Mouse (Mus musculus) retina, embryonic 14.5 days (tissue): ENCODE data around the gene Vgf.

ENCODE experiments used
- DNase-seq: peaks from one replicate; pipeline ENCODE4 v3.0.0-alpha.2; 2015; ENCODE audit warnings: low spot score

Gene Vgf

DNA sequence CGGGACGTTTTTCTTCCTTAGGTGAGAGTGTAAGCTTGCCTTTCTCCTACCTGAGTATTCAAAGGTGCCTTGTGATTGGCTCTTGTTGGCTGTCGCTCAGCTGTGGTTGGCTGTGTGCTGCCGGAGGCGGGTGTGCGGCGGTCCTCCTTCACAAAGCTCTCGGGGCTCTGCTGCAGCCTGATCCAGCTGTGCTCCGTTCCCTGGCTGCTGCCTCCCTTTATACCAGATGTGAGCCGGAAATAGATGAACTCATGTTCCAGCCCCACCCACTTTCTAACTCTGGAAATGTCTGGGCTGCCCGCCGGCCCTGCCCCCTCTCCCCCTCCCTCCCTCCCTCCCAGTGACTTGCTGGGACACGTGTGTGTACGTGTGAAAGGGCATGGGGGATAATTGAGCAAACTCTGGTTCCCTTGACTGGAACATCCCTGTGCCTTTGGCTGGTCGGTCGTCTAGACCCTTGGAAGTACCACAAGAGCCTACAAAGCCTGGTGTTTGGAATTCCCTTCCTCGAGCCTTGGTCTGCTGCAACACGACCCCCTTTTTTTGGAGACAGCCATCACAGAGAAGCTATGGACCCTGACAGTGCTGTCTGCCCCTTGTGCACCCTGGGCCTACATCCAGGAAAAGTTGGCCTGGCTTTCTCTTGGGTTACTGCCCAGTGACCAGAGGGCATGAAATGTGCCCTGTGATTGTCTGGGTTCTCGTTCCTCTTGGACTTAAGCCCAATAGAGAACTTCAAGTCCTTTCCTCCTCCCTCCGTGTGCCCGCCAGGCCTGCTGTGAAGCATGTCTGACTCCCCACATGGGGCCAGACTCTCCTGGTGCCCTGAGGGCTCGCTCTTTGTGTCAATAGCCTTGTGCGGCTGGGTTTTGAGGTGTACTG lies 46.1 kb downstream of the Vgf start, which contains the start of gene Serpine1:
TSS of gene Serpine1 (minus strand) at position 190 of the 882 bp plus-strand sequence.
- DNase-seq, result peak; percentile 46

GRCm38 (mm10) chr5:137073141-137073540 lies 46.9 kb downstream of the Vgf start:
- DNase-seq, result no peak

GRCm38 (mm10) chr5:137074191-137074651 lies 48.0 kb downstream of the Vgf start:
- DNase-seq, result no peak

GRCm38 (mm10) chr5:137075726-137076125 lies 49.5 kb downstream of the Vgf start:
- DNase-seq, result no peak

GRCm38 (mm10) chr5:137076191-137076930 lies 50.2 kb downstream of the Vgf start:
- no peak for DNase-seq

GRCm38 (mm10) chr5:137077187-137077586 lies 51.0 kb downstream of the Vgf start:
- no peak for DNase-seq

GRCm38 (mm10) chr5:137078041-137078440 lies 51.8 kb downstream of the Vgf start:
- DNase-seq, result no peak

DNA sequence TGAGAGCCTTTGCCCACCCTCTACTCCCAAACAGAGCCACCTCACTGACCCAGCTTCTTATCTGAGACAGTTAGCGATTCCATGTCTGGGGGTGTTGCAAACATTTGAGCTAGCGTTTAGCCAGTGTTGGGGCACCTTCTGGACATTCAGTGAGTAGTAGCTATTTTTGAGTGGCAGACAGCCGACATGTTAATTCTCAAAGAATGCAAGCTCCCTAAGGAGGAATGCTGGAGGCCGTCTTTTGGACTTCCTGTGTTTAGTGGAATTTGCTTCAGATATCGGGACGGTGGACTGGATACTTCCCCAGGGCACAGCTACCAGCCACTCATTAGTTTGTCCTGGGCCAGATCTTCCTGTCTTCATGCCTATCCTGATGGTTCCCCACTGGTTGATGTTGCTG lies 52.4 kb downstream of the Vgf start:
- DNase-seq, result no peak

- DNase-seq, result no peak
Observed at GRCm38 (mm10) chr5:137079849-137080248, 53.7 kb downstream of the Vgf start.
